Mouse (Mus musculus): ENCODE results near the gene Cacna1g.

The Cacna1g gene

DNA sequence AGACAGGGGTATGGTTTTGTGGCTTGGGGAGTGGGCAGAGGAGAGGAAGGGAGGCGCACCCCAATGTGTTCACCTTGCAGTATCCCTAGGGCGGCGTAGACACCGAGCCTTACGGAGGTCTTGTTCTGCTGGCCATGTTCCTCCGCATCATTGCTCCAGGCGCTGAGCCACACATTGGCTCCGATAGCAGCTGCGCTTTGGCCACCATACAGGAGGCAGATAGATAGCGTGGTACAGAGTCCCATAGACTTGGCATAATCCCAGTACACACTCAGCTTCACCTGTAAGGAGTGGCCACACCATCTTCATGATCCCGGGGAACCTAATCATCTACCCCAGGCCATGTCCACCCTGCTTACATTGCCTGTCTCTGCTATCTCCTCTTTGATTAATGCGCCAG lies 114.8 kb downstream of the Cacna1g start:
- no peak for DNase-seq (ENCODE audit: low read depth)
